Mouse (Mus musculus): Measurements from ENCODE around the gene Mocs2. TPM values are rescaled to one million over a fixed set of nuclear protein-coding genes. Genes with fewer than 3 reads are reported as not detected.

The Mocs2 gene
- 69.3 and 83.1 TPM in 2 replicates for polyA plus RNA-seq (2015; fragmentation: Nextera tagmentation; extraction: Ambion mirVana)

GRCm38 (mm10) chr13:114817751-114818360, at the start of gene Mocs2:
Mocs2 (plus strand) TSS chr13:114818236.

Other genes starting within 250 kb of the Mocs2 start
- 2.8 and 3.2 TPM in 2 replicates for gene Itga2, start 113.9 kb downstream of the Mocs2 start, polyA plus RNA-seq (2015; fragmentation: Nextera tagmentation; extraction: Ambion mirVana)